Mouse (Mus musculus): ENCODE measurements around the gene Nrap.

DNA sequence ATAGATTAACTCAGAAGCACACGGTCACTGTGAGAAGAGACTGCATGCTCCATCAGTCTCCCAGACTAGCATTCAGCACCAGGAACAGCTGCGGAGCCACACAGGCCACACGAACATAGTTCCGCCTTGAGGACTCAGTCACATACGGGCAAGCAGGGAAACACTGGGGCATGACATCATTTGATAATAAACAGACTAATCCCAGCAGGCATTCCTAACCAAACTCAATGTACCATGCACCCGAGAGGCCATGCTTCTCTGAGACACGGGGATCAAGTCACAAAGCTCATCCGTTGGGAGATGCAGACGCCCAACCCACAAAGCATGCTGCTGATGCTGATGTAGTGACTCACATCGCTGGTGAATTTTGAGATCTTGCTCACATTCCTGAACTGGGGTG is 15.8 kb downstream of the Nrap start:
- no peak for TF ChIP-seq CTCF (IDR thresholded peaks at IDR 0.05; ENCODE audit: low read depth, low read length)
- no peak for TF ChIP-seq POLR2A (IDR thresholded peaks at IDR 0.05; ENCODE audit: insufficient read depth, low read length)
- TF ChIP-seq EP300 (IDR thresholded peaks at IDR 0.05; ENCODE audit: insufficient read depth, low read depth, low read length), result no peak
